Mouse (Mus musculus) A20 (cell line): ENCODE results near the gene Dimt1.
"Not testable (repeated sequence)": the region's sequence is repeated elsewhere in the genome, so short reads cannot be mapped to it uniquely, and the experiment has no call there.

ENCODE experiments used
- DNase-seq: peaks from one replicate; pipeline ENCODE4 v3.0.0-alpha.2; 2011; ENCODE audit warnings: low read depth, low spot score

Gene Dimt1

GRCm38 (mm10) chr13:106946594-106947540 is at the start of gene Dimt1:
TSS of gene Dimt1 (plus strand) at chr13:106947127.
- DNase-seq = peak; percentile 95

GRCm38 (mm10) chr13:106904637-106905036 is 42.3 kb upstream of the Dimt1 start:
- no peak for DNase-seq

GRCm38 (mm10) chr13:106905154-106905553 is 41.8 kb upstream of the Dimt1 start:
- not testable (repeated sequence) for DNase-seq

GRCm38 (mm10) chr13:106907273-106907672 is 39.7 kb upstream of the Dimt1 start:
- DNase-seq = no peak

- DNase-seq = no peak
These were observed 36.8 kb upstream of the Dimt1 start for GRCm38 (mm10) chr13:106910096-106910495.

GRCm38 (mm10) chr13:106913125-106913736 is 33.7 kb upstream of the Dimt1 start:
- no peak for DNase-seq

- DNase-seq = peak; percentile 48
These were observed 28.4 kb upstream of the Dimt1 start for GRCm38 (mm10) chr13:106918322-106919050.

- DNase-seq = not testable (repeated sequence)
These were observed 21.0 kb upstream of the Dimt1 start for GRCm38 (mm10) chr13:106925921-106926320.

- DNase-seq = no peak
These were observed 18.6 kb upstream of the Dimt1 start for GRCm38 (mm10) chr13:106928296-106928695.

- DNase-seq = no peak
These were observed 17.7 kb upstream of the Dimt1 start for GRCm38 (mm10) chr13:106929201-106929600.

GRCm38 (mm10) chr13:106935871-106936255 is 11.1 kb upstream of the Dimt1 start:
- no peak for DNase-seq

GRCm38 (mm10) chr13:106936256-106937137 is 10.4 kb upstream of the Dimt1 start, which contains the start of gene Ipo11:
TSS of gene Ipo11 (minus strand) at chr13:106936958.
- peak; percentile 96 for DNase-seq

- DNase-seq = no peak
These were observed 9.8 kb upstream of the Dimt1 start for GRCm38 (mm10) chr13:106937138-106937472.

GRCm38 (mm10) chr13:106941211-106941976 is 5.5 kb upstream of the Dimt1 start:
- DNase-seq = peak; percentile 92

- peak; percentile 26 for DNase-seq
These were observed 4.2 kb upstream of the Dimt1 start for GRCm38 (mm10) chr13:106942721-106943120.

GRCm38 (mm10) chr13:106945518-106945917 is 1.4 kb upstream of the Dimt1 start:
- DNase-seq = no peak

GRCm38 (mm10) chr13:106947583-106947982 is 656 bp downstream of the Dimt1 start:
- no peak for DNase-seq

- DNase-seq = no peak
These were observed 8.0 kb downstream of the Dimt1 start for GRCm38 (mm10) chr13:106954880-106955279.

- DNase-seq = no peak
These were observed 10.6 kb downstream of the Dimt1 start for GRCm38 (mm10) chr13:106957554-106957953.

GRCm38 (mm10) chr13:106958286-106958685 is 11.4 kb downstream of the Dimt1 start:
- DNase-seq = no peak
